Mouse (Mus musculus): Measurements from ENCODE around the gene Sord.

Gene Sord

GRCm38 (mm10) chr2:122237891-122238470, 3.4 kb downstream of the Sord start:
- no peak for DNase-seq (ENCODE audit: low read depth, low spot score)

- DNase-seq (ENCODE audit: low read depth, low spot score), result no peak
Observed at GRCm38 (mm10) chr2:122240735-122241134, 6.2 kb downstream of the Sord start.

GRCm38 (mm10) chr2:122241226-122241625, 6.7 kb downstream of the Sord start:
- no peak for DNase-seq (ENCODE audit: low read depth, low spot score)

GRCm38 (mm10) chr2:122241935-122242334, 7.4 kb downstream of the Sord start:
- DNase-seq (ENCODE audit: low read depth, low spot score), result no peak

GRCm38 (mm10) chr2:122243671-122244131, 9.2 kb downstream of the Sord start:
- peak; percentile 79 for DNase-seq (ENCODE audit: low read depth, low spot score)

- DNase-seq (ENCODE audit: low read depth, low spot score), result no peak
Observed at GRCm38 (mm10) chr2:122247786-122248185, 13.2 kb downstream of the Sord start.

- DNase-seq (ENCODE audit: low read depth, low spot score), result no peak
Observed at GRCm38 (mm10) chr2:122255997-122256396, 21.4 kb downstream of the Sord start.

GRCm38 (mm10) chr2:122260729-122261128, 26.2 kb downstream of the Sord start:
- no peak for DNase-seq (ENCODE audit: low read depth, low spot score)

- DNase-seq (ENCODE audit: low read depth, low spot score), result peak; percentile 77
Observed at GRCm38 (mm10) chr2:122264690-122265089, 30.1 kb downstream of the Sord start.

GRCm38 (mm10) chr2:122266407-122267193, 32.1 kb downstream of the Sord start:
- no peak for DNase-seq (ENCODE audit: low read depth, low spot score)

- no peak for DNase-seq (ENCODE audit: low read depth, low spot score)
Observed at GRCm38 (mm10) chr2:122278769-122279168, 44.2 kb downstream of the Sord start.

GRCm38 (mm10) chr2:122284091-122284490, 49.5 kb downstream of the Sord start:
- DNase-seq (ENCODE audit: low read depth, low spot score), result no peak

- DNase-seq (ENCODE audit: low read depth, low spot score), result no peak
Observed at GRCm38 (mm10) chr2:122286137-122286536, 51.6 kb downstream of the Sord start.

- no peak for DNase-seq (ENCODE audit: low read depth, low spot score)
Observed at GRCm38 (mm10) chr2:122294916-122295315, 60.4 kb downstream of the Sord start.

GRCm38 (mm10) chr2:122297271-122298095, 62.9 kb downstream of the Sord start:
- DNase-seq (ENCODE audit: low read depth, low spot score), result peak; percentile 26

- DNase-seq (ENCODE audit: low read depth, low spot score), result no peak
Observed at GRCm38 (mm10) chr2:122298096-122298499, 63.5 kb downstream of the Sord start, which contains the start of gene Duox2. Gene Duox2, minus strand, starts transcription at chr2:122298449.

GRCm38 (mm10) chr2:122298596-122299490, 64.3 kb downstream of the Sord start, which contains the start of gene Duoxa2:
Gene Duoxa2, plus strand, starts transcription at chr2:122298900.
- DNase-seq (ENCODE audit: low read depth, low spot score), result peak; percentile 76

- DNase-seq (ENCODE audit: low read depth, low spot score), result no peak
Observed at GRCm38 (mm10) chr2:122299911-122300655, 65.5 kb downstream of the Sord start.

- DNase-seq (ENCODE audit: low read depth, low spot score), result no peak
Observed at GRCm38 (mm10) chr2:122300656-122301020, 66.1 kb downstream of the Sord start.

Measured in R1 (cell line).